Mouse (Mus musculus) G1E-ER4 (cell line): ENCODE measurements around the gene Numa1. TPM values are rescaled to one million over a fixed set of nuclear protein-coding genes. Genes with fewer than 3 reads are reported as not detected.

Experiments
- GATA1 ChIP-seq: IDR thresholded peaks from one replicate; pipeline ENCODE4 v1.8.0; 2012; ENCODE audit warnings: low read length, inconsistent platforms
- polyA plus RNA-seq: library from polyadenylated mRNA; stranded (reverse); fragments of >175 nt; gene quantifications from 2 replicates; pipeline ENCODE4 v1.2.3, GENCODE M21; 2012

Numa1 gene
- polyA plus RNA-seq, 1 experiment: 110 TPM

DNA sequence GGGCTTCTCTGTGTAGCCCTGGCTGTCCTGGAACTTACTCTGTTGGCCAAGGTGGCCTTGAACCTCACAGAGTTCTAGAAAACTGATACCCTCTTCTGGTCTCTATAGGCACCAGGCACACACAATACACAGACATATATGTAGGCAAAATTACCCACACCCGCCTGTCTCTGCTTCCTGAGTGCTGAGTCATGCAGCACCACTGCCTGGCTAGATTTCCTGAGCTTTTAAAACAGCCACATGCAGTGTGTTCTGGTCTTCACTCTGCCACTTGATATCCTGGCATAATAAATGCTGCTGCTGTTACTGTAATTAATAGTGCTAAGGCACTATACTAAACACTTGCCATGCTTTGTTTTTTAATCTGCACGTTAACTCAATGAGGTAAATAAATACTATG lies 31.7 kb downstream of the Numa1 start:
- no peak for TF ChIP-seq GATA1

DNA sequence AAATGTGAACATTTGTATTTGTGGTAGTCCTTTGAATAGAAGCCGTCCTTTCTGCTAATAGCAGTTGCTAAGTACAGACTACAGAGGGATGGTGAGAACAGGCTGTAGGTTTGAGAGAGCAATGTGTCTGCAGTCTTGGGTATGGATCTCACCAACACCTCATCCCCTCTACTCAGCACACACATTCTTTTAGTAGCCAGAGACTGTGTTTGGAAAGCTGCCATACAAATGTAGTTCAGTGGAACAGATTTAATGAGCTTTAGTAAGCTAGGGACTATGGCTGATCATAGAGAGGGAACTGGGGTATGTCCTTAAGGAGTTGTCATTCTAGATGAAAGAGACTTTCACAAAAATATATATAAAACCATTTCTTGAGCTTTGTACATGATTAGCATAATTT lies 33.3 kb downstream of the Numa1 start:
- no peak for TF ChIP-seq GATA1

DNA sequence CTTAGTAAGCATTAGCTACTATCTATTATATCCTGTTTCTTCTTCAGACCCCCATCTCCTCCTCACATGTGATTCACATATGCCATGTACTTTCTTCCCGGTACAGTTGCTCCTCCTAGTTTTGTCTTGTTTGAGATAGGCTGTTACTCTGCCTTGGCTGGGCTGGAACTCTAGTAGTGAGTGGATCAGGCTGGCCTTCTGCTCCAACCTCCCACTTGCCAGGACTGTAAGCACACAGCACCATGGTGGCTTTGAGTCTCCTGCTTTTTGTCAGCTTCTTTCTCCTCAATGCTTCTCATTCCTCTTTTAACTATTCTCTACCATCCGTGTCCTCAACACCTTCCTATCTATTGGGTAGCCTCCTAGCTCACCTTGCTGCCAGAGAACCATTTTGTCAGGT lies 34.8 kb downstream of the Numa1 start:
- no peak for TF ChIP-seq GATA1

DNA sequence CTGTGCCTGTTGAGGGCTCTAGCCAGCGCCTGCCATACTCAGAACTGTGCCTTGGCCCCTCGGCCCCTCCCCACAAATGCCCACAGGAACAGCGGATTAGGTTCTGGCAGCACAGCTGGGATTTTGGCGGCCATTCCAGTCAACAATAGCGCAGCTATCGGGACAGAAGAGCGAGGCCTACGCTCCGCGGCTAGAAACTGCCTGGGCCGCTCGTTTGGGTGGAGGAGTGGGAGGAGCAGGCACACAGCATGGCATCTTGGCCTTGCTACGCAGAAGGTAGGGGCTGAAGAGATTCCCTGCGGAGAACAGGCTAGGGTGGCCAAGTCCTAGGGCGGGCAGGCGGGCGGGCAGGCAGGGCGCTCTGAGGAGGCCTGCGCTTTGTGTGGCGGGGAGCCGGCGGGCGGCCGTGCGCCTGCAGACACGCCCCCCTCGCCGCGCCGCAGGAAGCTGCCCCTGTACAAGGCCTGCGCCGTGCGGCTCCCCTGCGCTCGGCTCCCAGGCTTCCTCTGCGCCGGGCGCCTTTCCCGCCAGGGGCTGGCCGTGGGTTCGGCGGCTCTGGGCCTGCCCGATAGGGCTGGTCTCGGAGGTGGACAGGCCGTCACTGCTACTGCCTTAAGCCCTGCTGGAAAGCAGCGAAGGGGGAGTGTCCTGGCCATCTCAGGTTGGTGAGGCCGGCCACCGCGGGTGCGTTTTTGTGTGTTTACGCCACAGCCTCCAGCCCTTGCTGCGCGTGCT lies 36.0 kb downstream of the Numa1 start:
- no peak for TF ChIP-seq GATA1

DNA sequence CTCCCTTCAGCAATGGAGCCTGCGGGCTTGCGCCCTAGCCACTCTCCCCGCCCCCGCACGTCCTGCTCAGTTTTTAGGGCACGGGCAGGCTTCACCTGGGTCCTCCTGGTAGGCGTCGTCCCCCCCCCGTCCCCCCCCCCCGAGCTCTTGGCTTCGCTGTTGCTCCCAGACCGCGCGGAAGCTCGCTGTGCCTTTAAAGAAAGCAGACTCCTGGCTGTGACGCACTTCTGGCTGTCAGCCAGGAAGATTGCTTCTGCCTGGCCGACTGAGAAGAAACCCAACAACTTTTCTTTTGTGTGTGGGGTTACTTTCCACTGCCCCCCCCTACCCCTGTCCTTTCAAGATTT lies 36.5 kb downstream of the Numa1 start:
- no peak for TF ChIP-seq GATA1

DNA sequence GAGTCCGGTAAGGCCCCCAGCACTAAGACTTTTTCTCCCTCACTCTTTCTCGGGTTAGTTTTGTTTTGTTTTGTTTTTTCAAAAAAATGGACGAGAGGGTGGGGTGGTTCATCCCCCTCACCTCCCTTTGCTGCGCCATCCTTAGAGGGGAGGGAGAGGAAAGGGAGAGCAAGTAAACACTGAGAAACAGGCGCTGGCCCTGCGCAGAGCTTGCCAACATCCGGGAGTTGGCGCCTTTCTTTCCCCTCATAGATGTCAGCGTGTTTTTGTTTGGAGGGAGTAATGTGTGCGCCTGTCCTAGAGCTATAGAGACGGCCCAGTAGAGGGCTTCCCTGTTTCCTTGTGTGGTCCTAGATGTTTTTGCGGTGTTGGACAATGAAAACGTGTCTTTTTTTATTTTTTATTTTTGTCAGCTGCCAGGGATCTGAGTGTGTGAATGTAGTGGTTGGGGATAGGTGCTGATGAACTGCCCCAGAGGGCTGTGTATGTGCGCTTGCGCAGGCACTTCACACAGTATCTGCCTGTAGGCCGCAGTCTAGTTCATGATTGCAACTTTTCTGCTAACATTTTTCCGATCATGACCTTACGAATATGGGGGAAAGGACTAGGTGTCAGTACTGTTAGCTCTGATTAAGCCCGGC lies 37.0 kb downstream of the Numa1 start:
- no peak for TF ChIP-seq GATA1

DNA sequence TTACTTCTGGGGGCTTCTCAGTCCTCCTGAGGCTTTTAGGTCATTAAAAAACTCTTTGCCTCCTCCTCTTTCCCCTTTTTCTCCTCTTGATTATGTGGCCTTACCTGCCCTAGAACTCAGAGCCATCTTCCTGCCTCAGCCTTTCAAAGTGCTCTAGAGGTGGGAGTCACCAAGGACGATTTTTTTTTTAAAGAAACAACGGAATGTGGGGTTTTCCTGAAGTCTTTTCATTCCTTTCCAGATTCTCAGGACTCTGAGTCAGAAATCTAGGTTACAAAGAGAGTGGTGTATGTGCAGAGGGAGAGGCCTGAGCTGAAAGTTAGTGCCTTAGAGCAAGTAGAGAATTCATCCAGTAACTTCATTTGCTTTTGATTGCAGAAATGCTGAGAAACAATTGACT lies 37.8 kb downstream of the Numa1 start:
- no peak for TF ChIP-seq GATA1

DNA sequence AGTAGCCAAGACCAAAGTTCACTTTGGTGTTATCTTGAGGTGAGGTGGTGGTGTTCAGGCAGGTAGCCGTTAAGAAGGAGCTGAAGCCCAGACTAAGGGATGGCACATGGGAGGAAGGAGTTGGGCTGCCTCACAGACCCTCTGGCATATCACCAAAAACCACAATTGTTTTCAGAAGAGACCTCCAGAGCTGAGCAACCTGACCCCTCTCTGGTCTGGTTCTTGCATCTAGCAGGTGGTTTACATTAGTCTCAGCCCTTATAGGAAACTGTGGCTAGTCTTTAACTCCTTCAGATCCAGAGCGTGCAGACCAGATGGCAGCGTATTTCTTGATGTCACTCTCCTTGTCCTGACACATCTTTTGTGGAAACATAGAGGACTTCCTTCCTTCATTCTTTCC lies 39.8 kb downstream of the Numa1 start:
- no peak for TF ChIP-seq GATA1

DNA sequence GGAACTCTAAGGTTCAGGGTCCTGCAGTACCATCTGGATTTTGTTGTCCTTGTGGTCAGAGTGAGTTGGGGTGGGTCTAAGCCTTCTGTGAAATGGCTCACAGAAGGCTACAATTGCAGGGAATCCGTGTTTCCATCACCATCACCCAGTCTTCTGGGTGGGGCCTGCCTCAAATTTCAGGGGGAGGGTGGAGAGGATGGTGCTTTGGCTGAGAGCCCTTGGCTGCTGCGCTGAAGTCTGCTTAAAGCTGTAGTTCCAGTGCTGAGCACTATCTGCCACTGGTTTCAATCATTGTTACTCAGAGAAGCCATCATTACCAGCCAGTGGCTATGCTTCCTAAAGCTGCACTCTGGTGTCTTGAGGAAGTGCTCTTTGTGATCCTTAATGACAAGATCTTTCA lies 40.6 kb downstream of the Numa1 start:
- no peak for TF ChIP-seq GATA1

DNA sequence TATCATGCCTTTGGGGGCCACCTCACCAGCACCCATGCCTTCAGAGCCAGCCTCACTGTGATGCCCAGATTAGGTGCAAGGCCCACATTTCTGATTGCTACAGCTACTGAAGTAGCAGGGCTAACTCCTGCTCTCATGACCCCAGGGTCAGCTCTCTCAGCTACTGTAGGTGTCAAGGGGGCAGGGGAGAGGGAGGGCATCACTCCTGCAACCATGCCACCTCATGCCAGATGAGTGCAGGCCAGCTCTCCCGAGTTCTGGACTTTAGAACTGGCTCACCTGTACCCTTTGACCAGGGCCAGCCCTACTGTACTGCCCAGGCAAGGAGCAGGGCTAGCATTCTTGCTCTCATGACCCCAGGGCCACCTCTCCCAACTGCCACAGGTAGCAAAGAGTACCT lies 48.8 kb downstream of the Numa1 start:
- no peak for TF ChIP-seq GATA1

DNA sequence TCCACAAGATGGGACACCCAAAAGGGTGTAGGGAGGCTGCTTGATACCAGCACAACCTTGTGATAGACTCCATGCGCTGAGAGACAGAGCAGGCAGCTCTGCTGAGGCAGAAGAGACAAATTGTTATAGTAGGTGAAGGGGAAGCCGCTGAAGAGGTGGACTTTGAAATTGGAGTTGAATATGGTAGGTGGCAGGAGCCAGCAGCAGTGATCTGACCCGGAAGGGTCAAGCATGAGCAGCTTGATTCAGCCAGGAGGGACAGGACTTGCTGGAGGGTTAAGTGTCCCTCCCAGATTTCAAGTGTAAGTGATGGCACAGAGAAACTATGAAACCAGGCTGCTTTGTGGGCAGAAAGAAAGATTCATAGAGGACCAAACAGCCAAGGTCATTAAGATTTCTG lies 51.2 kb downstream of the Numa1 start:
- TF ChIP-seq GATA1: no peak

DNA sequence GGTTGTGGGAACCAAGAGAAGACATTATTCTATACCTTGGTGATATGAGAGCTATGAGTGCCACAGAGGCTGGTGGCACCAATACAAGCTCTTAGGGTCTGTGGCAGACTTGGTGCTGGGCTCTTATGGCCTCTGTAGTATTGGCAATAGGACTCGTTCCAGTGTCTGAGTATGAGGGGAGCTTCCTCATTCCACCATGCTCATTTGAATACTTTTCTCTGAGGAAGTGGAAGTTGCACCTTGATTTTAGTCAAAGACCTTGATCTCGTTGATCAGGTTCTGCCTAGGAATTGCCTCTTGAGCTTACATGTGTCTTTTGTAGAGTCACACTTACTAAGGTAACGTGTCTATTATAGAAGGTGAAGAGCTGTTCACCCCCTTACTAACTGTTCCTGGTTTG lies 60.3 kb downstream of the Numa1 start:
- TF ChIP-seq GATA1: no peak

DNA sequence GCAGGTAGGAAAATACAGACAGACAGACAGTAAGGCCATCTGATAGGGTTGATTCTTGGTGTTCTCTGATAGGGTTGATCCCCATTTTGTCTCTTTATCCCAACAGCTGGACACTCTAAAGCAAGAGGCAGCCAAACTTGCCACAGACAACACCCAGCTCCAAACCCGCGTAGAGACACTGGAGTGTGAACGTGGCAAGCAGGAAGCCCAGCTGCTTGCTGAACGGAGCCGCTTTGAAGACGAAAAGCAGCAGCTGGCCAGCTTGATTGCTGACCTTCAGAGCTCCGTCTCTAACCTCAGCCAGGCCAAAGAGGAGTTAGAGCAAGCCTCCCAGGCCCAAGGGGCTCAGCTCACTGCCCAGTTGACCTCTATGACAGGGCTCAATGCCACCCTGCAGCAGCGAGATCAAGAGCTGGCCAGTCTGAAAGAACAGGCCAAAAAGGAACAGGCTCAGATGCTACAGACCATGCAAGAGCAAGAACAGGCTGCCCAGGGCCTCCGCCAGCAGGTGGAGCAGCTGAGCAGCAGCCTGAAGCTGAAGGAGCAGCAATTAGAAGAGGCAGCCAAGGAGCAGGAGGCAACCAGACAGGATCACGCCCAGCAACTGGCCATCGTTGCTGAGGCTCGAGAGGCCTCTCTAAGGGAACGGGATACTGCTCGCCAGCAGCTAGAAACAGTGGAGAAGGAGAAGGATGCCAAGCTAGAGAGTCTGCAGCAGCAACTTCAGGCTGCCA lies 64.5 kb downstream of the Numa1 start:
- TF ChIP-seq GATA1: no peak

DNA sequence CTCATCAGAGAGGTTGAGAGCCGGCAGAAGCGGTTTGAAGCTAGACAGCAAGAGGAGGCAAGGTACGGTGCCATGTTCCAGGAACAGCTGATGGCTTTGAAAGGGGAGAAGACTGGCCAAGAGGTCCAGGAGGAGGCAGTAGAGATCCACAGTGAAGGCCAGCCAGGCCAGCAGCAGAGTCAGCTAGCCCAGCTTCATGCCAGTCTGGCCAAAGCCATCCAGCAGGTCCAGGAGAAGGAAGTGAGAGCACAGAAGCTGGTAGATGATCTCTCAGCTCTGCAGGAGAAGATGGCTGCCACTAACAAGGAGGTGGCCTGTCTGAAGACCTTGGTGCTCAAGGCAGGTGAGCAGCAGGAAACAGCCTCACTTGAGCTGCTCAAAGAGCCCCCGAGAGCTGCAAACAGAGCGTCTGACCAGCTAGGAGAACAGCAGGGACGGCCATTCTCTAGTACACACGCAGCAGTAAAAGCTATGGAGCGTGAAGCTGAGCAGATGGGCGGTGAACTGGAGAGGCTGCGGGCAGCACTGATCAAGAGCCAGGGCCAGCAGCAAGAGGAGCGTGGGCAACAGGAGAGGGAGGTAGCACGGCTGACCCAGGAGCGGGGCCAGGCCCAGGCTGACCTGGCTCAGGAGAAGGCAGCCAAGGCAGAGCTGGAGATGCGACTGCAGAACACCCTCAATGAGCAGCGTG lies 65.7 kb downstream of the Numa1 start:
- TF ChIP-seq GATA1: no peak

DNA sequence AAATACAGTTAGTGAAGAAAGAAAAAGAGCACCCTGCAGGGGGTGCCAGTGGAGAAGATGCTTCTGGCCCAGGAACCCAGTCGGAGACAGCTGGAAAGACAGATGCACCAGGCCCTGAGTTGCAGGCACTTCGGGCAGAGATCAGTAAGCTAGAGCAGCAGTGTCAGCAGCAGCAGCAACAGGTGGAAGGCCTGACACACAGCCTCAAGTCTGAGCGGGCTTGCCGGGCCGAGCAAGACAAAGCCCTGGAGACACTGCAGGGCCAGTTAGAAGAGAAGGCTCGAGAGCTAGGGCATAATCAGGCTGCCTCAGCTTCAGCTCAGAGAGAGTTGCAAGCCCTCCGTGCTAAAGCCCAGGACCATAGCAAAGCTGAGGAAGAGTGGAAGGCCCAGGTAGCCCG lies 66.4 kb downstream of the Numa1 start:
- TF ChIP-seq GATA1: no peak

DNA sequence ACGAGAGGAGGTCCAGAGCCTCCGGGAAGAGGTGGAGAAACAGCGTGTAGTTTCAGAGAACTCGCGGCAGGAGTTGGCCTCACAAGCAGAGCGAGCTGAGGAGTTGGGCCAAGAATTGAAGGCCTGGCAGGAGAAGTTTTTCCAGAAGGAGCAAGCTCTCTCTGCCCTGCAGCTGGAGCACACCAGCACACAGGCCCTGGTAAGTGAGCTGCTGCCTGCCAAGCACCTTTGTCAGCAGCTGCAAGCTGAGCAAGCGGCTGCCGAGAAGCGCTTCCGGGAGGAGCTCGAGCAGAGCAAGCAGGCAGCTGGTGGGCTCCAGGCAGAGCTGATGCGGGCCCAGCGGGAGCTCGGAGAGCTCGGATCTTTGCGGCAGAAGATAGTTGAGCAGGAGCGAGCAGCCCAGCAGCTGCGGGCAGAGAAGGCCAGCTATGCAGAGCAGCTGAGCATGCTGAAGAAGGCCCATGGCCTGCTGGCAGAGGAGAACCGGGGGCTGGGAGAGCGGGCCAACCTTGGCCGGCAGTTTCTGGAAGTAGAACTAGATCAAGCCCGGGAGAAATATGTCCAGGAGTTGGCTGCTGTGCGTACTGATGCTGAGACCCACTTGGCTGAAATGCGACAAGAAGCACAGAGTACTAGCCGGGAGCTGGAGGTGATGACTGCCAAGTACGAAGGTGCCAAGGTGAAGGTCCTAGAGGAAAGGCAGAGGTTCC lies 67.2 kb downstream of the Numa1 start:
- no peak for TF ChIP-seq GATA1
